Mouse (Mus musculus): Measurements from ENCODE around the gene Hnrnpdl. TPM values are rescaled to one million over a fixed set of nuclear protein-coding genes. Genes with fewer than 3 reads are reported as not detected.

Gene Hnrnpdl
- total and polyA plus RNA-seq, 2 experiments from 2014 or later = 107 to 184 TPM

GRCm38 (mm10) chr5:100012599-100012998, 26.9 kb downstream of the Hnrnpdl start:
- H3K9me3 ChIP-seq (ENCODE audit: low read length) = no peaks in the 10 kb centered on the region
- TF ChIP-seq CTCF (IDR thresholded peaks at IDR 0.05; ENCODE audit: low read depth) = no peak
- H3K9ac ChIP-seq (replicated peaks; ENCODE audit: low read length) = no peak overlapping the region
- H3K4me1 ChIP-seq (ENCODE audit: insufficient read depth, low read length) = no peaks in the 10 kb centered on the region
- no peak overlapping the region for H3K27ac ChIP-seq
- no peak overlapping the region for H3K4me2 ChIP-seq (ENCODE audit: low read depth, low read length)
- H3K4me3 ChIP-seq (ENCODE audit: low read length) = no peak overlapping the region
- H3K36me3 ChIP-seq (ENCODE audit: insufficient read depth, low read length) = no peaks in the 10 kb centered on the region
- DNase-seq (ENCODE audit: low spot score) (no peak), ATAC-seq (no peak)
- WGBS = 94% methylated on average over 9 of the region's 9 CpGs
- no peaks in the 10 kb centered on the region for H3K27me3 ChIP-seq (ENCODE audit: insufficient read depth, low read length)

GRCm38 (mm10) chr5:100008485-100008884, 31.0 kb downstream of the Hnrnpdl start:
- Histone ChIP-seq H3K27ac (no peak overlapping the region), H3K4me3 (ENCODE audit: low read length) (no peak overlapping the region), H3K36me3 (ENCODE audit: insufficient read depth, low read length) (no peaks in the 10 kb centered on the region), H3K4me2 (ENCODE audit: low read depth, low read length) (no peak overlapping the region), H3K4me1 (ENCODE audit: insufficient read depth, low read length) (no peaks in the 10 kb centered on the region), H3K9ac (replicated peaks; ENCODE audit: low read length) (no peak overlapping the region), H3K27me3 (ENCODE audit: insufficient read depth, low read length) (no peaks in the 10 kb centered on the region), H3K9me3 (ENCODE audit: low read length) (no peaks in the 10 kb centered on the region)
- 56% methylated on average over 3 of the region's 3 CpGs for WGBS
- no peak for TF ChIP-seq CTCF (IDR thresholded peaks at IDR 0.05; ENCODE audit: low read depth)
- ATAC-seq (no peak), DNase-seq (ENCODE audit: low spot score) (no peak)

DNA sequence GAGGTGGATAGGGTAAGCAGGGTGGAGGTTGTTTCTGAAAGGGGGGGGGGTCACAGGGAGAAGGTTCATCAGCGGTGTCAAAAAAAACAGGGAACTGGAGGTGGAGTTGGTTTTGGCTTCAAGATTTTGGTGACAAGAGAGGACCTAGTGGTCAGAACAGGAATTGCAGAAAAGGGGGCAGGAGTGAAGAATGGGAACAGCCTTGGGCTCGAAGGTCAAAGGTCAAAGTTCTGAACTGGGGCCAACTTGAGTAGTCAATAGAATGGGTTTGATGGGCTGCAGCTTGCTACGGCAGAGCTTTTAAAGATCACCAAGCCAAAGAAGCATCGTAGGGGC, 32.5 kb downstream of the Hnrnpdl start:
- H3K36me3 ChIP-seq (ENCODE audit: insufficient read depth, low read length) = no peaks in the 10 kb centered on the region
- H3K4me1 ChIP-seq (ENCODE audit: insufficient read depth, low read length) = no peaks in the 10 kb centered on the region
- WGBS = 81% methylated on average over 4 of the region's 4 CpGs
- H3K9me3 ChIP-seq (ENCODE audit: low read length) = no peaks in the 10 kb centered on the region
- H3K27me3 ChIP-seq (ENCODE audit: insufficient read depth, low read length) = no peaks in the 10 kb centered on the region
- ATAC-seq (no peak), DNase-seq (ENCODE audit: low spot score) (no peak)
- no peak overlapping the region for H3K4me2 ChIP-seq (ENCODE audit: low read depth, low read length)
- no peak overlapping the region for H3K4me3 ChIP-seq (ENCODE audit: low read length)
- TF ChIP-seq CTCF (IDR thresholded peaks at IDR 0.05; ENCODE audit: low read depth) = peak; percentile 15; the same call in 1 of the 2 replicates
- H3K9ac ChIP-seq (replicated peaks; ENCODE audit: low read length) = no peak overlapping the region
- H3K27ac ChIP-seq = no peak overlapping the region

DNA sequence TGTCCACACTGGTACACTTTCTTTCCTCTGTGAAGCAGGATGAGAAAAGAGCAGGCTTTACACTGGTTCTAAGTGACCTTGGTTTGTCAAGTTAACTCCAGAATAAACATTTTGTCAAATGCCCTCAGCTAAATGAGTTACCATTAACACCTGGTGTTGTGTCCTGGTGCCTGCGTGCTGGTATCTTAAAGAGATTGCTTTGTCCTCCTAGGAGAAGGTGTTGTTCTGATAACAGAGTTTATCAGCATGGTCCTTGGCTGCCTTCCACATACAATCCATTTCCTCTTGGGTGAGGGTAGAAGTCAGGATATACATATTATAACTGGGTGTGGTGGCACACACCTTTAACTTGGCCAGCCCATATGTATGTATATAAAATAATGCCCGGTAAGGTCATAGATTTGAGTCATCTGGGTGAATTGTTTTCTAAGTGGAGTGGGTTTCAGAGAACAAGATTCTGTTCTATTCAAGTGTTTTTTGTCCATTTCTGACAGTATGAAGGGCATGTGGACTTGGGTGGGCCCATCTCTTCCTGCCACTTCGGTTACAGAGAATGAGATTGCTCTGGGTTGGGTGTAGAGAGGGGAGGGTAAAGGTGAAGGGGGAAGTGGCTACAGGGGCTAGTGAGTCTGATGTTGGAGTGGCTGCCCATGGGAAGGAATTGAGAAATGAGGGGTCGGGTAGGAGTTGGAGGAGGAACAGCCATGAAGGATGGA, 33.0 kb downstream of the Hnrnpdl start:
- TF ChIP-seq CTCF (IDR thresholded peaks at IDR 0.05; ENCODE audit: low read depth) = no peak
- H3K9ac ChIP-seq (replicated peaks; ENCODE audit: low read length) = no peak overlapping the region
- H3K4me3 ChIP-seq (ENCODE audit: low read length) = no peak overlapping the region
- H3K27me3 ChIP-seq (ENCODE audit: insufficient read depth, low read length) = no peaks in the 10 kb centered on the region
- H3K4me1 ChIP-seq (ENCODE audit: insufficient read depth, low read length) = no peaks in the 10 kb centered on the region
- no peak overlapping the region for H3K27ac ChIP-seq
- H3K4me2 ChIP-seq (ENCODE audit: low read depth, low read length) = no peak overlapping the region
- H3K9me3 ChIP-seq (ENCODE audit: low read length) = no peaks in the 10 kb centered on the region
- H3K36me3 ChIP-seq (ENCODE audit: insufficient read depth, low read length) = no peaks in the 10 kb centered on the region
- DNase-seq (ENCODE audit: low spot score) (no peak), ATAC-seq (no peak)
- WGBS = 87% methylated on average over 4 of the region's 4 CpGs

DNA sequence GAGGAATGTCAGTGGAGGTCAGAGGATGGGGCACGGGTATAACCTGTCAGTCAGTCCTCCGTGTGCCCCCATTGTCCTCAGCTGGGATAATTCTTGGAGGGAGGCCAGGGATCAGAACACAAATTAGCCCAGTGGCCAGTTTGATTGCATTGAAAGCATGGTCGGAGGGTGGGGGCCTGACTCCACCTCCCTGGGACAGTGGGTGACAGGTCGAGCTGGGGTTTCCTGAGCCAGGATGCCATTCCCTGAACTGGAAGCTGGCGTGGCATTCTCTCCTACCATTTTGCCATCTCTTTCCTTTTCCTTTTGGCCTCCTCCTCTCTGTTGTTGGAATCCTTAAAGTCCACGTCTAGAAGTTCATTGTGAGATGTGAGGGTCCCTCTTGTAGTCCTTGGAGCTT, 33.6 kb downstream of the Hnrnpdl start:
- Histone ChIP-seq H3K27ac (no peak overlapping the region), H3K4me2 (ENCODE audit: low read depth, low read length) (no peak overlapping the region), H3K36me3 (ENCODE audit: insufficient read depth, low read length) (no peaks in the 10 kb centered on the region), H3K9me3 (ENCODE audit: low read length) (no peaks in the 10 kb centered on the region), H3K4me3 (ENCODE audit: low read length) (no peak overlapping the region), H3K9ac (replicated peaks; ENCODE audit: low read length) (no peak overlapping the region), H3K4me1 (ENCODE audit: insufficient read depth, low read length) (no peaks in the 10 kb centered on the region), H3K27me3 (ENCODE audit: insufficient read depth, low read length) (no peaks in the 10 kb centered on the region)
- WGBS = 71% methylated on average over 6 of the region's 6 CpGs
- TF ChIP-seq CTCF (IDR thresholded peaks at IDR 0.05; ENCODE audit: low read depth) = no peak
- DNase-seq (ENCODE audit: low spot score) (no peak), ATAC-seq (no peak)

- H3K36me3 ChIP-seq (ENCODE audit: insufficient read depth, low read length) = no peaks in the 10 kb centered on the region
- WGBS = 69% methylated on average over 3 of the region's 3 CpGs
- DNase-seq (ENCODE audit: low spot score) (no peak), ATAC-seq (no peak)
- H3K4me1 ChIP-seq (ENCODE audit: insufficient read depth, low read length) = no peaks in the 10 kb centered on the region
- H3K27ac ChIP-seq = no peak overlapping the region
- H3K9me3 ChIP-seq (ENCODE audit: low read length) = no peaks in the 10 kb centered on the region
- H3K9ac ChIP-seq (replicated peaks; ENCODE audit: low read length) = no peak overlapping the region
- H3K4me2 ChIP-seq (ENCODE audit: low read depth, low read length) = no peak overlapping the region
- no peaks in the 10 kb centered on the region for H3K27me3 ChIP-seq (ENCODE audit: insufficient read depth, low read length)
- no peak overlapping the region for H3K4me3 ChIP-seq (ENCODE audit: low read length)
- TF ChIP-seq CTCF (IDR thresholded peaks at IDR 0.05; ENCODE audit: low read depth) = no peak
Observed at GRCm38 (mm10) chr5:100005431-100005830, 34.0 kb downstream of the Hnrnpdl start.

DNA sequence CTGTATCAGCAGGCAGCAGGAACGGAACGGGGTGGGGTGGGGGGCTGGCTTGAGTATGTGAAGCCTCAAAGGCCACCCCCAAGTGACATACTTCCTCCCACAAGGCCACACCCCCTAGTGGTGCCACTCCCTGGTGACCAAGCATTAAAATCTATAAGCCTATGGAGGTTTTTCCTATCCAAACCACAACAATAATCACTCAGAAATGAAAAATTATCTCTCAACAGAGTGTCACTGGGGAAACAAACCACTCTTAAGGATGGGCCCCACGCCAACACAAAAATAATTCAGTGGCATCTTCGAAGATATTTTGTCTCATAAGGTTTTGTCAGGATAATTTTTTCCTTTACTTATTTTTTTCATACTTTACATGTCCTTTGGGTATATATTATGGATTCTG, 35.6 kb downstream of the Hnrnpdl start:
- ATAC-seq = no peak

More for the DNA sequence above, 35.6 kb downstream of the Hnrnpdl start:
- Histone ChIP-seq H3K36me3 (ENCODE audit: insufficient read depth, low read length) (no peaks in the 10 kb centered on the region), H3K4me1 (ENCODE audit: insufficient read depth, low read length) (no peaks in the 10 kb centered on the region), H3K9ac (replicated peaks; ENCODE audit: low read length) (no peak overlapping the region), H3K27ac (no peak overlapping the region), H3K27me3 (ENCODE audit: insufficient read depth, low read length) (no peaks in the 10 kb centered on the region), H3K4me2 (ENCODE audit: low read depth, low read length) (no peak overlapping the region), H3K9me3 (ENCODE audit: low read length) (no peaks in the 10 kb centered on the region), H3K4me3 (ENCODE audit: low read length) (no peak overlapping the region)
- no peak for TF ChIP-seq CTCF (IDR thresholded peaks at IDR 0.05; ENCODE audit: low read depth)
- 88% methylated on average over 4 of the region's 4 CpGs for WGBS
- no peak for DNase-seq (ENCODE audit: low spot score)
